Mouse (Mus musculus) erythroid progenitor cell, adult 5-6 weeks (primary cell): ENCODE data around the gene Vmn1r10. TPM values are rescaled to one million over a fixed set of nuclear protein-coding genes. Genes with fewer than 3 reads are reported as not detected.

Source experiments
- ATAC-seq: replicated peaks from 2 replicates; pipeline ENCODE4 v1.8.0; 2016; ENCODE audit warnings: moderate number of reproducible peaks, mild to moderate bottlenecking, moderate TSS enrichment, inconsistent platforms; ENCODE audit not compliant: poor library complexity, low FRiP score, severe bottlenecking
- total RNA-seq, 2 experiments: library from RNA; stranded (forward) in 1 of 2; stranded (reverse) in 1 of 2; fragments of 150-400 nt in 1 of 2; fragments of 186-747, 209-891 nt in 1 of 2; gene quantifications; 2 replicates each; pipeline versions ENCODE4 v1.2.3 to v1.2.4; 2015 to 2017; ENCODE audit warnings: low replicate concordance in 2 of 2

Gene Vmn1r10
- total RNA-seq (2015; ENCODE audit: low replicate concordance) (not detected in 2 replicates), total RNA-seq (2017; ENCODE audit: low replicate concordance) (not detected in 2 replicates)

- no peak for ATAC-seq
Observed at GRCm38 (mm10) chr6:57109154-57109553, at the start of gene Vmn1r10. Vmn1r10 (plus strand) TSS chr6:57109454.

GRCm38 (mm10) chr6:57063730-57064129 is 45.5 kb upstream of the Vmn1r10 start:
- ATAC-seq: no peak

- no peak for ATAC-seq
Observed at GRCm38 (mm10) chr6:57066487-57066886, 42.8 kb upstream of the Vmn1r10 start, which contains the start of gene Vmn1r9. Vmn1r9 (plus strand) TSS chr6:57066787.

DNA sequence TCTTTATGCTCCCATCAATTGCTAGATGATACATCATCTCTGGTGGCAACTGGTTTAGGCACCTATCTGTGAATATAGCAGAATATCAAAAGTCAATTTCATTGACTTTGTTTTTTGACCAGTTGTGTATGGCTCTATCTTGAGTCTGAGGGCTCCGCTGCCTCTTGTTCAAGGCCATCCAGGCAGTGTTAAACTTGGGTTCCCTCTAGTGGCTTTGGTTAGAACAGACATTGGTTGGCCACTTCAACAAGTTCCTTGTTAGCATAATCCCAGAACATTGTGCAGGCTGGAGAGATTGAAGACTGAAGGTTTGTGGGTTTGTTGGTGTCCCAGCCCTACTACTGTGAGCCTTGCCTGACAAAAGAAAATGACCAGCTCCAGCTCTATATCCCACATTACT is 2.9 kb upstream of the Vmn1r10 start:
- ATAC-seq: no peak

- no peak for ATAC-seq
Observed at GRCm38 (mm10) chr6:57133155-57133554, 23.9 kb downstream of the Vmn1r10 start, which contains the start of gene Vmn1r11. Vmn1r11 (plus strand) TSS chr6:57133455.

DNA sequence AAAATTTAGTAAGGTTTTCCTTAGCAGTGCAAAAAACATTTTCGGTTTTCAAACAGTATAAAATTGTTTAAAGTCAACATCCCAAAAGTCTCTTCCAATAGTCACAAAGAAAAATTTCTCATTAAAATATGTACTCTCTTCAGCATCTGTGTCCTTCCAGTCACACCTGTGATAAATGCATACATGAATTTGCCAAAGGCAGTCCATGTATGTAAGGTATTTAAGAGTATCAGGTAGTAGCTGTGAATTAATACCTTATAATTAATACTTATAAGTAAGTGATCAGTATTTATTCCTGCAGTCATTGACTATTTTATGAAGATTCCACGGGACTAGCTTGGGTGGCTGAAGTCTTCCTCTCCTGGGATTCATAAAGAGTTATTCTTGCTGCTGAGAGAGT is 47.4 kb downstream of the Vmn1r10 start, which contains the start of gene Vmn1r12:
TSS of gene Vmn1r12 (plus strand) at position 301 of the 400 bp plus-strand sequence.
- ATAC-seq: no peak

Other genes with a start within 250 kb of the Vmn1r10 start
- gene Nt5c3, start 185.5 kb upstream of the Vmn1r10 start, total RNA-seq (2015; ENCODE audit: low replicate concordance): 371 and 463 TPM in 2 replicates
- 280 and 388 TPM in 2 replicates for gene Nt5c3, start 185.5 kb upstream of the Vmn1r10 start, total RNA-seq (2017; ENCODE audit: low replicate concordance)
- gene Vmn1r4, start 185.4 kb upstream of the Vmn1r10 start, total RNA-seq (2015; ENCODE audit: low replicate concordance): 2.2 TPM in 1 of 2 replicates, not detected in the other
- 0.30 TPM in 1 of 2 replicates, not detected in the other for gene Vmn1r4, start 185.4 kb upstream of the Vmn1r10 start, total RNA-seq (2017; ENCODE audit: low replicate concordance)
- gene Vmn1r5, start 139.2 kb upstream of the Vmn1r10 start, total RNA-seq (2015; ENCODE audit: low replicate concordance): not detected in 2 replicates
- not detected in 2 replicates for gene Vmn1r5, start 139.2 kb upstream of the Vmn1r10 start, total RNA-seq (2017; ENCODE audit: low replicate concordance)
- not detected in 2 replicates for gene Vmn1r6, start 112.2 kb upstream of the Vmn1r10 start, total RNA-seq (2015; ENCODE audit: low replicate concordance)
- gene Vmn1r6, start 112.2 kb upstream of the Vmn1r10 start, total RNA-seq (2017; ENCODE audit: low replicate concordance): not detected in 2 replicates
- not detected in 2 replicates for gene Vmn1r7, start 84.1 kb upstream of the Vmn1r10 start, total RNA-seq (2015; ENCODE audit: low replicate concordance)
- gene Vmn1r7, start 84.1 kb upstream of the Vmn1r10 start, total RNA-seq (2017; ENCODE audit: low replicate concordance): not detected in 2 replicates
- gene Vmn1r8, start 77.2 kb upstream of the Vmn1r10 start, total RNA-seq (2015; ENCODE audit: low replicate concordance): not detected in 2 replicates
- gene Vmn1r8, start 77.2 kb upstream of the Vmn1r10 start, total RNA-seq (2017; ENCODE audit: low replicate concordance): 0.39 TPM in 1 of 2 replicates, not detected in the other
- gene Vmn1r9, start 42.7 kb upstream of the Vmn1r10 start, total RNA-seq (2015; ENCODE audit: low replicate concordance): not detected in 2 replicates
- not detected in 2 replicates for gene Vmn1r9, start 42.7 kb upstream of the Vmn1r10 start, total RNA-seq (2017; ENCODE audit: low replicate concordance)
- gene Vmn1r11, start 24.0 kb downstream of the Vmn1r10 start, total RNA-seq (2015; ENCODE audit: low replicate concordance): not detected in 2 replicates
- gene Vmn1r11, start 24.0 kb downstream of the Vmn1r10 start, total RNA-seq (2017; ENCODE audit: low replicate concordance): not detected in 2 replicates
- gene Vmn1r12, start 47.5 kb downstream of the Vmn1r10 start, total RNA-seq (2015; ENCODE audit: low replicate concordance): not detected in 2 replicates
- gene Vmn1r12, start 47.5 kb downstream of the Vmn1r10 start, total RNA-seq (2017; ENCODE audit: low replicate concordance): not detected in 2 replicates
- gene Vmn1r13, start 93.8 kb downstream of the Vmn1r10 start, total RNA-seq (2015; ENCODE audit: low replicate concordance): not detected in 2 replicates
- not detected in 2 replicates for gene Vmn1r13, start 93.8 kb downstream of the Vmn1r10 start, total RNA-seq (2017; ENCODE audit: low replicate concordance)
- not detected in 2 replicates for gene Vmn1r14, start 122.2 kb downstream of the Vmn1r10 start, total RNA-seq (2015; ENCODE audit: low replicate concordance)
- not detected in 2 replicates for gene Vmn1r14, start 122.2 kb downstream of the Vmn1r10 start, total RNA-seq (2017; ENCODE audit: low replicate concordance)
- not detected in 2 replicates for gene Vmn1r15, start 148.5 kb downstream of the Vmn1r10 start, total RNA-seq (2015; ENCODE audit: low replicate concordance)
- gene Vmn1r15, start 148.5 kb downstream of the Vmn1r10 start, total RNA-seq (2017; ENCODE audit: low replicate concordance): not detected in 2 replicates
- gene Vmn1r16, start 220.0 kb downstream of the Vmn1r10 start, total RNA-seq (2015; ENCODE audit: low replicate concordance): not detected in 2 replicates
- gene Vmn1r16, start 220.0 kb downstream of the Vmn1r10 start, total RNA-seq (2017; ENCODE audit: low replicate concordance): not detected in 2 replicates